Mouse (Mus musculus) B cell, adult 62 days (primary cell): Measurements from ENCODE around the gene Olfr1086. TPM values are rescaled to one million over a fixed set of nuclear protein-coding genes. Genes with fewer than 3 reads are reported as not detected.

Experiments
- total RNA-seq: library from RNA; stranded (reverse); gene quantifications from 4 replicates; pipeline ENCODE4 v1.2.4, GENCODE M21; 2023

Gene Olfr1086
- not detected in 4 replicates for total RNA-seq

GRCm38 (mm10) chr2:86679992-86680391 lies at the start of gene Olfr1086:
TSS of gene Olfr1086 (minus strand) at chr2:86680092.

GRCm38 (mm10) chr2:86698295-86698694 lies 18.4 kb upstream of the Olfr1086 start, which contains the start of gene Olfr1087:
TSS of gene Olfr1087 (minus strand) at chr2:86698395.

GRCm38 (mm10) chr2:86661919-86662318 lies 18.0 kb downstream of the Olfr1086 start, which contains the start of gene Olfr1085:
TSS of gene Olfr1085 (minus strand) at chr2:86662019.

GRCm38 (mm10) chr2:86639625-86640024 lies 40.3 kb downstream of the Olfr1086 start, which contains the start of gene Olfr1084:
TSS of gene Olfr1084 (minus strand) at chr2:86639725.

Other genes starting within 250 kb of the Olfr1086 start
- not detected in 4 replicates for gene Olfr1065, start 229.5 kb downstream of the Olfr1086 start, total RNA-seq
- gene Olfr1066, start 223.8 kb downstream of the Olfr1086 start, total RNA-seq = not detected in 4 replicates
- gene Olfr228, start 192.7 kb downstream of the Olfr1086 start, total RNA-seq = not detected in 4 replicates
- not detected in 4 replicates for gene Olfr1076, start 171.6 kb downstream of the Olfr1086 start, total RNA-seq
- not detected in 4 replicates for gene Olfr1079, start 137.6 kb downstream of the Olfr1086 start, total RNA-seq
- gene Olfr1080, start 121.9 kb downstream of the Olfr1086 start, total RNA-seq = not detected in 4 replicates
- gene Olfr1082, start 81.1 kb downstream of the Olfr1086 start, total RNA-seq = not detected in 4 replicates
- gene Olfr1084, start 40.4 kb downstream of the Olfr1086 start, total RNA-seq = not detected in 4 replicates
- not detected in 4 replicates for gene Olfr1085, start 18.1 kb downstream of the Olfr1086 start, total RNA-seq
- gene Olfr1087, start 18.3 kb upstream of the Olfr1086 start, total RNA-seq = not detected in 4 replicates
- gene Olfr1089, start 53.6 kb upstream of the Olfr1086 start, total RNA-seq = not detected in 4 replicates
- gene Olfr1090, start 78.9 kb upstream of the Olfr1086 start, total RNA-seq = not detected in 4 replicates
- not detected in 4 replicates for gene Olfr1093, start 102.4 kb upstream of the Olfr1086 start, total RNA-seq
- gene Olfr141, start 129.9 kb upstream of the Olfr1086 start, total RNA-seq = not detected in 4 replicates
- gene Olfr1094, start 144.6 kb upstream of the Olfr1086 start, total RNA-seq = not detected in 4 replicates
- gene Olfr1095, start 171.6 kb upstream of the Olfr1086 start, total RNA-seq = not detected in 4 replicates
- gene Gm13723, start 194.7 kb upstream of the Olfr1086 start, total RNA-seq = not detected in 4 replicates
- gene Olfr1097, start 212.1 kb upstream of the Olfr1086 start, total RNA-seq = not detected in 4 replicates
- gene Olfr1098, start 244.5 kb upstream of the Olfr1086 start, total RNA-seq = not detected in 4 replicates